Mouse (Mus musculus): ENCODE measurements around the gene Lipo1. TPM values are rescaled to one million over a fixed set of nuclear protein-coding genes. Genes with fewer than 3 reads are reported as not detected.
"Not testable (repeated sequence)": the region's sequence is repeated elsewhere in the genome, so short reads cannot be mapped to it uniquely, and the experiment has no call there.

Lipo1 gene
- not detected in 2 replicates for polyA plus RNA-seq (2011; ENCODE audit: insufficient read depth, insufficient read length, low replicate concordance, missing spikeins)

DNA sequence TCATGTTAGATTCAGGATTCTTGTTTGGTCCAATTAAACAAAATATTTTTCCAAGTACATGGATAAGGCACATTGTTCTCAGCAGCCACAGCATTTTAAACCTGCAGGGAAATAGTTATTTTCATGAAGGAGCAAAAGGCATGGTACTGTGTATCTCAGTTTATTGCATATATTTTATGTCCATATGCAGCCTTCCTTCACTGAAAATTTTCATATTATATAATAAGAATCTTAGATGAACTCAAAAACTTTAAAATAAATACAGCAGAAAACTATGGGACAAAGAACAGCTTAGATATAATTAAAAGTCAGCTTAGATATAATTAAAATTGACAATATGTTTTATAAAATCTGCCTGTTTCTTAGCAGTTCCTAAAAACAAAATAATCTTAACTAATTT lies at the start of gene Lipo1:
Gene Lipo1 (minus strand): TSS at position 101 of the 400 bp plus-strand sequence.
- not testable (repeated sequence) for H3K4me3 ChIP-seq (replicated peaks; ENCODE audit: control insufficient read depth, low read depth, low read length); H3K27ac ChIP-seq (ENCODE audit: control insufficient read depth, insufficient read depth, low read depth, low read length, poor library complexity); H3K4me1 ChIP-seq (ENCODE audit: control insufficient read depth, insufficient read depth, low read length)

DNA sequence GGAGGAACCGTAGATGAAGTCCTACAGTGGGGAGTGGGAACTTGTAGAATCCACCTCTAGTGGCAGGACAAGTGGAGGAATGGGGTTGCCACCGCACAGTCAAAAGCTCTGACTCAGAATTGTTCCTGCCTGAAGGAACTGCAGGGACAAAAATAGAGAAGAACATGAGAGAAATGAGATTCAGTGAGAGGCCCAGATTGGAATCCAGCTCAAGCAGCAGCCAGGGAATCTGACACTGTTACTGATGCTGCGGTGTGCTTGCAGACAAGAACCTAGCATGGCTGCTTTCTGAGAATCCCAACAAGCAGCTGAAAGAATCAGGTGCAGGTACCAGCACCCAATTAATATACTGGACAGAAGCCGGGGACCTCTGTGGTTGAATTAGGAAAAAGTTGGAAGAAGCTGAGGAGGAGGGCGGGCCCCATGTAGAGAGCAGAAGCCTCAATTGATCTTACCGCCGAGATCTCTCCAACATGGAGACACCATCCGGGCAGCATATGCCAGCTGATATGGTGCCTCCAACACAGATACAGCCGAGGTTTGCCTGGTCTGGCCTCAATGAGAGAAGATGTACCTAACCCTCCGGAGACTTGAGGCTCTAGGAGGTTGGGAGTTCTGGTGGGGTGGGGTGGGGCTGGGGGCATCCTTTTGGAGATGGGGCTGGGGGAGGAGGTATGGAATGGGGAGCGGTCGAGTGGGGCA lies 532 bp downstream of the Lipo1 start:
- TF ChIP-seq CTCF (IDR thresholded peaks at IDR 0.05; ENCODE audit: control insufficient read depth, insufficient read depth, low read length) (no peak), POLR2A (IDR thresholded peaks at IDR 0.05; ENCODE audit: borderline replicate concordance, control insufficient read depth, low read depth, low read length) (no peak)
- Histone ChIP-seq H3K4me3 (replicated peaks; ENCODE audit: control insufficient read depth, low read depth, low read length) (no peak overlapping the region), H3K4me1 (ENCODE audit: control insufficient read depth, insufficient read depth, low read length) (no peaks in the 10 kb centered on the region), H3K27ac (ENCODE audit: control insufficient read depth, insufficient read depth, low read depth, low read length, poor library complexity) (no peak overlapping the region)
- 79% methylated on average over 12 of the region's 12 CpGs for WGBS

DNA sequence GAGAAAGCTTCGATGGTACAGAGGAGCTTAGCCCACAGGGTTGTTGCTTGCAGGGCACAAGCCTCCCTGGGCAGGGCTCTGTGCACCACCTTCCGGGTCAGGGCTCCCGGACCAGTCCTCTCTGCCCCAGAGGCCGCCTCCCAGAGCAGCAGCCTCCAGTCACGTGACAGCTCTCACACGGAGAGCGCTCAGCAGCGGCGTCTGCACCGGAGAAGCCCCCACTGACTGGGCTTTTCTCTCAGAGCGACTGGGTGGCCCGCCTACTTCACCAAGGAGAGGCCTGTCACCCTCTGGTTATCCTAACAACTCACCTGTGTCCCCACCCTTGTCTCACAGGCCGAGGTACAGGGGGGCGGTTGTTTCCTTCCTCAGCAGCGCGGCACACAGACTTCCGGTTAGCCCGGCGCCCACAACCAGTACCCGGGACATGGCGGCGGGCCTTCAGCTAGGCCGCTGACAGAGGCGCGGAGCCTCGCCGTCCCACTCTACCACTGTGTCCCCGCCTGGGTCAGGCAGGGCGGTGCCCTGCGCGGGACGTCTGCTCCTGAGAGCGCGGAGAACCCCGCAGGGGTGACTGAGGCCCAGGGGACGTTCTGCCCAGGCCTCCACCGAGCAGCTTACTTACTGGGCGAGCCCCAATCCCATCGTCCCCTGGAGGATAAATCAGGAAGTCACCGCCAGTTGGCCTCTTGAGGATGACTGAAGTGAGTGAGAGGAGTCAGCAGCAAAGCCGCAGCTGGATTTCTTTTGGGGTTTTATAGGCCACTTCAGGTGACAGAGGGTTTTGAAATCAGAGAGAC lies 25.8 kb downstream of the Lipo1 start, which contains the start of gene Lipo3:
Gene Lipo3 (minus strand): TSS at position 665 of the 800 bp plus-strand sequence.
- not testable (repeated sequence) for H3K4me1 ChIP-seq (ENCODE audit: control insufficient read depth, insufficient read depth, low read length); H3K4me3 ChIP-seq (replicated peaks; ENCODE audit: control insufficient read depth, low read depth, low read length); H3K27ac ChIP-seq (ENCODE audit: control insufficient read depth, insufficient read depth, low read depth, low read length, poor library complexity)
- 39% methylated on average over 14 of the region's 41 CpGs for WGBS

DNA sequence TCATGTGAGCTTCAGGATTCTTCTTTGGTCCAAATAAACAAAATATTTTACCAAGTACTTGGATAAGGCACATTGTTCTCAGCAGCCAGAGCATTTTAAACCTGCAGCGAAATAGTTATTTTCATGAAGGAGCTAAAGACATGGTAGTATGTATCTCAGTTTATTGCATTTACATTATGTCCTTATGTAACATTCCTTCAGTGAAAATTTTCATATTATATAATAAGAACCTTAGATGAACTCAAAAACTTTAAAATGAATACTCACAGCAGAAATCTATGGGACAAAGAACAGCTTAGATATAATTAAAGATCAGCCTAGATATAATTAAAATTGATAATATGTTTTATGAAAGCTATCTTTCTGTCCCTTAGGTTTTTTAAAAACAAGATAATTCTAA lies 36.0 kb downstream of the Lipo1 start, which contains the start of gene Lipo2:
Gene Lipo2 (minus strand): TSS at position 101 of the 400 bp plus-strand sequence.
- not testable (repeated sequence) for H3K4me1 ChIP-seq (ENCODE audit: control insufficient read depth, insufficient read depth, low read length); H3K4me3 ChIP-seq (replicated peaks; ENCODE audit: control insufficient read depth, low read depth, low read length); H3K27ac ChIP-seq (ENCODE audit: control insufficient read depth, insufficient read depth, low read depth, low read length, poor library complexity)
- WGBS = 85% methylated on average over 1 of the region's 1 CpGs

Other genes starting within 250 kb of the Lipo1 start
- gene Gm8978, start 162.2 kb downstream of the Lipo1 start, polyA plus RNA-seq (2011; ENCODE audit: insufficient read depth, insufficient read length, low replicate concordance, missing spikeins) = not detected in 2 replicates
- not detected in 2 replicates for gene Lipo2, start 36.1 kb downstream of the Lipo1 start, polyA plus RNA-seq (2011; ENCODE audit: insufficient read depth, insufficient read length, low replicate concordance, missing spikeins)
- gene Lipo3, start 25.5 kb downstream of the Lipo1 start, polyA plus RNA-seq (2011; ENCODE audit: insufficient read depth, insufficient read length, low replicate concordance, missing spikeins) = 0.92 and 2.0 TPM in 2 replicates
- not detected in 2 replicates for gene Lipf, start 173.7 kb upstream of the Lipo1 start, polyA plus RNA-seq (2011; ENCODE audit: insufficient read depth, insufficient read length, low replicate concordance, missing spikeins)
- not detected in 2 replicates for gene Lipk, start 220.8 kb upstream of the Lipo1 start, polyA plus RNA-seq (2011; ENCODE audit: insufficient read depth, insufficient read length, low replicate concordance, missing spikeins)